Mouse (Mus musculus) intestine, postnatal 0 days (tissue): ENCODE results near the gene B4galnt4. TPM values are rescaled to one million over a fixed set of nuclear protein-coding genes. Genes with fewer than 3 reads are reported as not detected.
A peak's percentile ranks its signal among the peaks of the same experiment; 100 is the strongest.

Experiments used
- ATAC-seq: fragments of 200-750 bp; cut with Nextera tagmentation; 2 replicates; pipeline ENCODE4 v1.8.0; 2017; ENCODE audit warnings: mild to moderate bottlenecking, moderate TSS enrichment, moderate library complexity
- H3K27ac ChIP-seq: fragments of 300-500 bp; sonication (generic); 2 replicates; pipeline ENCODE4 v1.5.1; 2014; ENCODE audit warnings: mild to moderate bottlenecking, low read depth, low read length, moderate library complexity
- H3K27me3 ChIP-seq: fragments of 300-500 bp; sonication (generic); replicated peaks from 2 replicates; pipeline ENCODE4 v1.6.1; 2014; ENCODE audit warnings: low read length, mixed read lengths; ENCODE audit not compliant: control insufficient read depth, insufficient read depth
- H3K36me3 ChIP-seq: fragments of 300-500 bp; sonication (generic); 2 replicates; pipeline ENCODE4 v1.6.1; 2014; ENCODE audit warnings: mild to moderate bottlenecking, moderate library complexity; ENCODE audit not compliant: control insufficient read depth, insufficient read depth
- H3K4me1 ChIP-seq: fragments of 300-500 bp; sonication (generic); replicated peaks from 2 replicates; pipeline ENCODE4 v1.6.1; 2014; ENCODE audit warnings: antibody characterized with exemption, low read length, mixed read lengths; ENCODE audit not compliant: control insufficient read depth, insufficient read depth
- H3K4me2 ChIP-seq: fragments of 300-500 bp; sonication (generic); replicated peaks from 2 replicates; pipeline ENCODE4 v1.6.1; 2014; ENCODE audit warnings: low read depth, mild to moderate bottlenecking, moderate library complexity
- H3K4me3 ChIP-seq: fragments of 300-500 bp; sonication (generic); 2 replicates; pipeline ENCODE4 v1.5.1; 2014; ENCODE audit warnings: low read depth, low read length
- H3K9ac ChIP-seq: fragments of 300-500 bp; sonication (generic); 2 replicates; pipeline ENCODE4 v1.6.1; 2014; ENCODE audit warnings: mild to moderate bottlenecking, low read depth, low read length
- H3K9me3 ChIP-seq: fragments of 300-500 bp; sonication (generic); 2 replicates; pipeline ENCODE4 v1.6.1; 2016; ENCODE audit warnings: mixed run types; ENCODE audit not compliant: control insufficient read depth
- CTCF ChIP-seq: sonication (generic); IDR thresholded peaks from 2 replicates; pipeline ENCODE4 v1.5.1; 2016; ENCODE audit warnings: low read depth, mild to moderate bottlenecking, control low read depth, antibody characterized with exemption, moderate library complexity
- WGBS: fragments of 180-500 bp; shearing (Covaris S2); extraction: QIAGEN DNeasy Blood & Tissue Kit; methylation state at CpG from one replicate; pipeline ENCODE4 v1.1.7; 2014; 5-methylcytosine and 5-hydroxymethylcytosine counted together
- polyA plus RNA-seq: library from polyadenylated mRNA; unstranded; fragments of >200 nt; fragmentation: Nextera tagmentation; extraction: Ambion mirVana; gene quantifications from 2 replicates; pipeline ENCODE4 v1.2.1, GENCODE M21; 2015

B4galnt4 gene
- polyA plus RNA-seq, 1 experiment from 2014 or later, result 1.9 TPM

DNA sequence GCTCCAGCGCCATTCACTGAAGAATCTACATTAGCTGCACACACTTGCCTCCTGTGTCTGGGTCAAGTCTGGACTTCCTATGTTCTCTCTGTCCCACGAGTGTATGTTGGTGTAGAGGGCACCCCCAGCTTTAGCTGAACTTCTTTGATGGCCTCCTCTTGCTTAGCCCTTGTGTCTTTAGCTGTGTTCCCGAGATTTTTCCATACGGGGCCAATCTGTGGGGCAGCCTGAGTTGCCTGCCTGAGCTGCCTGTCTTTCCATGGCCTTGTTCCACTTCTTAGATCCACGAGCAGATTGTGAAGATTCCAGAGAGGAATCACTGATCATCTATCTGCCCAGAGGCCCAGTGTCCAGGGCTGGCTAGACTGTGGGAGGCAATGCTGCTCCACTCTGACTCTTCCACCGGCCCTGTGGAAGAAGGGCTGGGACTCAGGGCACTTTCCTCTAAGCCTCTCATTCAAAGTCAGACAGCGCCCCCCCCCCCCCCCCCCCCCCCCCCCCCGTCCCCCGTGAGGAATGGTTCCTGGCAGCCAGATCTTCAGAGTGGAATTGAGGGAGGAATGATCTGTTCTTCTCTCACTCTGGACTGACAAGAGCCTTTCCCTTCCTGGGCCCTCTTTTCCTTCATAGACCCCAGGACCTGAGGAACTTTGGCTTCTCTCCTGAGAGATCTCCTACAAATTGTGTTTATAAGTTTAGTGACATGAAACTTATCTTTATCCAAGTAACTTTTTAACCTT lies 19.9 kb upstream of the B4galnt4 start:
- H3K4me1 ChIP-seq, result no peaks in the 10 kb centered on the region; the same call in 1 of the 2 replicates
- H3K27ac ChIP-seq, result peak overlapping the region; percentile 50
- no peak for TF ChIP-seq CTCF
- no peaks in the 10 kb centered on the region for H3K27me3 ChIP-seq
- no peak overlapping the region for H3K4me3 ChIP-seq
- no peaks in the 10 kb centered on the region for H3K36me3 ChIP-seq
- ATAC-seq, result no peak
- H3K9ac ChIP-seq, result 0 out of 2 replicates have a peak overlapping the region, but pooled peaks have one; percentile 11
- H3K4me2 ChIP-seq, result no peak overlapping the region
- H3K9me3 ChIP-seq, result no peaks in the 10 kb centered on the region
- WGBS, result 29% methylated on average over 6 of the region's 9 CpGs

- H3K36me3 ChIP-seq, result no peaks in the 10 kb centered on the region
Observed at GRCm38 (mm10) chr7:141041661-141042060, 19.2 kb upstream of the B4galnt4 start.

GRCm38 (mm10) chr7:141042539-141042938 lies 18.4 kb upstream of the B4galnt4 start:
- H3K4me2 ChIP-seq, result no peak overlapping the region
- no peak overlapping the region for H3K27ac ChIP-seq
- no peak for TF ChIP-seq CTCF
- no peaks in the 10 kb centered on the region for H3K27me3 ChIP-seq
- H3K9me3 ChIP-seq, result no peaks in the 10 kb centered on the region
- H3K4me1 ChIP-seq, result no peaks in the 10 kb centered on the region; the same call in 1 of the 2 replicates
- H3K36me3 ChIP-seq, result no peaks in the 10 kb centered on the region
- ATAC-seq, result peak; percentile 81
- H3K4me3 ChIP-seq, result no peak overlapping the region
- 23% methylated on average over 4 of the region's 4 CpGs for WGBS
- H3K9ac ChIP-seq, result no peak overlapping the region

More at GRCm38 (mm10) chr7:141041661-141042060, 19.2 kb upstream of the B4galnt4 start:
- no peaks in the 10 kb centered on the region for H3K9me3 ChIP-seq
- 18% methylated on average over 5 of the region's 5 CpGs for WGBS
- no peak for TF ChIP-seq CTCF
- H3K27me3 ChIP-seq, result no peaks in the 10 kb centered on the region
- H3K4me3 ChIP-seq, result no peak overlapping the region
- H3K4me2 ChIP-seq, result 0 out of 2 replicates have a peak overlapping the region, but pooled peaks have one; percentile 9
- H3K27ac ChIP-seq, result peak overlapping the region; percentile 46
- no peak overlapping the region for H3K9ac ChIP-seq
- peak; percentile 49 for ATAC-seq
- H3K4me1 ChIP-seq, result no peaks in the 10 kb centered on the region; the same call in 1 of the 2 replicates

DNA sequence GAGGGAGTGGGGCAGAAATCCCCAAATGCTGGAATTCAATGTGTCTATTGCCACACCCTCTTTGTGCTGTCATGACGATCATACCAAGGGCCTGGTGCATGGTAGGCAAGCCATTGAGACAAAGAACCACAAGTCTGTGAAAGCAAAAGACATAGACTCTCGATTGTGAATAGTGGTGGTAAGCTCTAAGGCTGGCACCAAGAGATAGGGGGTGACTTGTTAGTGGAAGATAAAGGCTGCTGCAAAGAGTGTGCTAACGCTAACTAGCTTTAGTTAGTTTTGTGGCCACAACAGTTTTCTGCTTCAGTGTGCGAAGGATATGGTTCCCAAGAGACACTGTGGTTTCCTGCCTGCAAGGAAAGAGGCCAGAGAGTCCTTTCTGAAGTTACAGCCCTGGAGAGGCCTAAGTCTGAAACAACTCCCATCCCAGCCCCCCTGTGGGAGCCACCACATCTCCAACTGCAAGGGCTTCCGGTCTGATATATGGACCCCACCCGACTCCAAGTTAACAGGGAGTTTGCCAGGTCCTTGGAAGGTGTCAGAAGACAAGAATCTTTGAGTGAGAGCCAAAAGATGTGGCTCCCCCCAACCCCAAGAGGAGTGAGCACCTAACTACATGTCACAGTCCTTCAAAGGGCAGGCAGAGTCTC lies 13.8 kb upstream of the B4galnt4 start:
- ATAC-seq, result no peak

DNA sequence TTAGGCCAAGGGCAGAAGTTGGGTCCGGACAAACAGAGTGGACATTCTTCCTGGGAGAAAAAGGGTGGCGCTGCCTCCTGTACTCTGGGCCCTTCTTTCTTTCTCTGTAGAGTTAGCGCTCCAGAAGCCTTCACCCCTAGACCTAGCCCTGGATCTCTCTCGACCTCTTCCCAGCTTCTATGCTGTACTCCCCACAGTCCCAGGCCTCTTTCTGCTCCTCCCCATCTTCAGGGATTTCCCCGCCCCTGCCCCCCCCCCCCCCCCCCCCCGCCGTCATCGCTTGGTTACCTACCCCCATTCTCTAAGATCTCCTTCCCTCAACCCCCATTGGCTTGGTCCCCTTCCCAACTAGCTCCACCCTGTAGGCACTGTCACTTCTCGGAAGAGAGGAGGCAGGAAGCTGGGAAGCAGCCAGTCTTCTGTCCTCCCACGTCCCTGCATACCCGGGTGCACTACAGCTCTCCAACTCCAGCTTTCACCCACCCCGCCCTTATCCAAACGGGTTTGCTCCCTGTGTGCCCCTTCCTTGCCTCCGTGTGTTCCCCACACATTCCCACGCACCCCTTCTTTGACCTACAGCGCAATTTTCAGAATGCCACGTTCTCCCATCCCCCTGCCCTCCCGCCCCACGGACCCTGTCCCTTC lies 13.2 kb upstream of the B4galnt4 start:
- WGBS, result 11% methylated on average over 14 of the region's 19 CpGs
- peak; percentile 78 for ATAC-seq
- H3K9ac ChIP-seq, result peak overlapping the region; percentile 34; the same call in 1 of the 2 replicates

More for the DNA sequence above, 13.8 kb upstream of the B4galnt4 start:
- H3K9ac ChIP-seq, result no peak overlapping the region
- no peak overlapping the region for H3K4me3 ChIP-seq
- no peak for TF ChIP-seq CTCF
- H3K4me1 ChIP-seq, result 0 out of 2 replicates have a peak, but pooled peaks cover 4% of the 10 kb centered on the region
- H3K27me3 ChIP-seq, result no peaks in the 10 kb centered on the region
- H3K36me3 ChIP-seq, result no peaks in the 10 kb centered on the region
- H3K9me3 ChIP-seq, result no peaks in the 10 kb centered on the region
- 62% methylated on average over 6 of the region's 6 CpGs for WGBS
- H3K4me2 ChIP-seq, result peak overlapping the region; percentile 75; the same call in 1 of the 2 replicates
- H3K27ac ChIP-seq, result peak overlapping the region; percentile 76

More for the DNA sequence above, 13.2 kb upstream of the B4galnt4 start:
- TF ChIP-seq CTCF, result no peak
- Histone ChIP-seq H3K9me3 (no peaks in the 10 kb centered on the region), H3K27me3 (no peaks in the 10 kb centered on the region), H3K27ac (peak overlapping the region; percentile 88), H3K36me3 (no peaks in the 10 kb centered on the region), H3K4me2 (peak overlapping the region; percentile 75), H3K4me3 (peak overlapping the region; percentile 23), H3K4me1 (0 out of 2 replicates have a peak, but pooled peaks cover 4% of the 10 kb centered on the region)
